Mouse (Mus musculus) hindbrain, embryonic 11.5 days (tissue): ENCODE data around the gene Rdh7. TPM values are rescaled to one million over a fixed set of nuclear protein-coding genes. Genes with fewer than 3 reads are reported as not detected.

Experiments used
- ATAC-seq: fragments of 200-750 bp; cut with Nextera tagmentation; 2 replicates; pipeline ENCODE4 v1.8.0; 2017; ENCODE audit warnings: mild to moderate bottlenecking, moderate TSS enrichment, moderate library complexity; ENCODE audit not compliant: low FRiP score
- DNase-seq: peaks from one replicate; pipeline ENCODE4 v3.0.0-alpha.2; 2015; ENCODE audit warnings: low spot score
- H3K27ac ChIP-seq: fragments of 300-500 bp; sonication (generic); 2 replicates; pipeline ENCODE4 v1.5.1; 2014; ENCODE audit warnings: mild to moderate bottlenecking, low read depth, low read length
- H3K27me3 ChIP-seq: fragments of 300-500 bp; sonication (generic); 2 replicates; pipeline ENCODE4 v1.6.1; 2014; ENCODE audit warnings: mild to moderate bottlenecking, low read length, moderate library complexity, mixed read lengths; ENCODE audit not compliant: control insufficient read depth, insufficient read depth
- H3K36me3 ChIP-seq: fragments of 300-500 bp; sonication (generic); 2 replicates; pipeline ENCODE4 v1.6.1; 2014; ENCODE audit warnings: mild to moderate bottlenecking, low read length, moderate library complexity, mixed read lengths; ENCODE audit not compliant: control insufficient read depth, insufficient read depth
- H3K4me1 ChIP-seq: fragments of 300-500 bp; sonication (generic); replicated peaks from 2 replicates; pipeline ENCODE4 v1.6.1; 2014; ENCODE audit warnings: low read length, mixed read lengths; ENCODE audit not compliant: control insufficient read depth, insufficient read depth
- H3K4me2 ChIP-seq: fragments of 300-500 bp; sonication (generic); replicated peaks from 2 replicates; pipeline ENCODE4 v1.6.1; 2014; ENCODE audit warnings: mild to moderate bottlenecking, low read depth, low read length
- H3K4me3 ChIP-seq: fragments of 300-500 bp; sonication (generic); 2 replicates; pipeline ENCODE4 v1.5.1; 2014; ENCODE audit warnings: low read depth, low read length
- H3K9ac ChIP-seq: fragments of 300-500 bp; sonication (generic); 2 replicates; pipeline ENCODE4 v1.6.1; 2014; ENCODE audit warnings: low read depth, low read length
- H3K9me3 ChIP-seq: fragments of 300-500 bp; sonication (generic); 2 replicates; pipeline ENCODE4 v1.6.1; 2016; ENCODE audit warnings: low read length; ENCODE audit not compliant: control insufficient read depth
- WGBS: fragments of 180-500 bp; shearing (Covaris S2); extraction: QIAGEN DNeasy Blood & Tissue Kit; methylation state at CpG from one replicate; pipeline ENCODE4 v1.1.7; 2014; 5-methylcytosine and 5-hydroxymethylcytosine counted together
- polyA plus RNA-seq: library from polyadenylated mRNA; unstranded; fragments of >200 nt; fragmentation: Nextera tagmentation; extraction: Ambion mirVana; gene quantifications from 2 replicates; pipeline ENCODE4 v1.2.1, GENCODE M21; 2014

Gene Rdh7
- polyA plus RNA-seq, 1 experiment from 2014 or later, result not detected

GRCm38 (mm10) chr10:127879155-127879688 is 9.4 kb downstream of the Rdh7 start:
- 83% methylated on average over 3 of the region's 3 CpGs for whole genome bisulfite sequencing
- H3K9me3 ChIP-seq, result no peaks in the 10 kb centered on the region
- no peaks in the 10 kb centered on the region for H3K36me3 ChIP-seq
- H3K27me3 ChIP-seq, result no peaks in the 10 kb centered on the region
- no peak overlapping the region for H3K27ac ChIP-seq
- no peak for ATAC-seq
- DNase-seq, result no peak
- H3K9ac ChIP-seq, result no peak overlapping the region
- no peak overlapping the region for H3K4me3 ChIP-seq
- no peaks in the 10 kb centered on the region for H3K4me1 ChIP-seq
- H3K4me2 ChIP-seq, result no peak overlapping the region

DNA sequence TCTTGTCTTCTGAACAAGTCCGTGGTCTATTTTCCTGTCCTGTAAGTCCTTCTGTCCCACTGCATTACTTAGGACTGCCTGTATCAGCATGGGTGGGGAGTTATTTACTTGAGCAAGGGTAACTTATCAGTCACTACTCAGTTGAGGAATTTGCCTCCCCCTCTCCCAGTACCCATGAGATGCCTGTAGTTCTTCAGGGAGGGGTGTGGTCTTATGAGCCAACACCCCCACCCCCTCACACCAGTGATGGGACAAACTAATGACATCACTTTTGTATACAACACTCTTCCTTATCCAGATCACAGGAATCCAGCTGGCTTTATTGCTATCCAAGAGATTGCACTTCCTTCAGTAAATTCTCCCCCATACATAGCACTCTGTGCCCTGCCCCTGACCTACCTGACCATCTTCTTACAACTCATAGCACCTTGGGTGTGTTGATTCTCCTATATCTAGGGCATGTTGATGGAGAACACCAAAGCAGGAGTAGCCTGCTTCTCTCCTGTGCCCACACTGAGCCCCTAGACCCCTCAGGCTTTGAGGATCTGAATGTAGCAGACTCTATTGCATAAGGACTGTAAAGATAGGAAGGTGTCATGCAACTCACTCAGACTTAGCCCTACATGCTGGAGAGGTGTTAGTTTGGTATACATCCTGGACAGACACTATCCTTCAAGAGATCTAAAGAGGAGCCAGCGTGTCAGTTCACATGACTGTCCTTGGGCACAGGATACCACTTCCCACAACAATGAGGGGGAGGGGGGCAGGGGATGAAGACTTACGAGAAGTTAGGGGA is 10.2 kb downstream of the Rdh7 start:
- DNase-seq (no peak), ATAC-seq (no peak)
- 88% methylated on average over 3 of the region's 3 CpGs for WGBS
- Histone ChIP-seq H3K36me3 (no peaks in the 10 kb centered on the region), H3K4me3 (no peak overlapping the region), H3K27me3 (no peaks in the 10 kb centered on the region), H3K27ac (no peak overlapping the region), H3K9ac (no peak overlapping the region), H3K4me2 (no peak overlapping the region), H3K4me1 (no peaks in the 10 kb centered on the region), H3K9me3 (no peaks in the 10 kb centered on the region)

GRCm38 (mm10) chr10:127877681-127878080 is 10.9 kb downstream of the Rdh7 start:
- Histone ChIP-seq H3K9ac (no peak overlapping the region), H3K4me3 (no peak overlapping the region), H3K4me2 (no peak overlapping the region), H3K4me1 (no peaks in the 10 kb centered on the region), H3K27me3 (no peaks in the 10 kb centered on the region), H3K9me3 (no peaks in the 10 kb centered on the region), H3K27ac (no peak overlapping the region), H3K36me3 (no peaks in the 10 kb centered on the region)
- WGBS, result 63% methylated on average over 2 of the region's 2 CpGs
- no peak for ATAC-seq
- no peak for DNase-seq

GRCm38 (mm10) chr10:127872484-127872883 is 16.1 kb downstream of the Rdh7 start:
- H3K9ac ChIP-seq, result no peak overlapping the region
- no peak overlapping the region for H3K4me3 ChIP-seq
- no peak overlapping the region for H3K27ac ChIP-seq
- H3K27me3 ChIP-seq, result no peaks in the 10 kb centered on the region
- H3K36me3 ChIP-seq, result no peaks in the 10 kb centered on the region
- peaks cover 2% of the 10 kb centered on the region; the same call in 1 of the 2 replicates for H3K9me3 ChIP-seq
- peak; percentile 7 for DNase-seq
- H3K4me1 ChIP-seq, result no peaks in the 10 kb centered on the region
- H3K4me2 ChIP-seq, result no peak overlapping the region
- WGBS, result 76% methylated on average over 4 of the region's 4 CpGs
- ATAC-seq, result no peak

DNA sequence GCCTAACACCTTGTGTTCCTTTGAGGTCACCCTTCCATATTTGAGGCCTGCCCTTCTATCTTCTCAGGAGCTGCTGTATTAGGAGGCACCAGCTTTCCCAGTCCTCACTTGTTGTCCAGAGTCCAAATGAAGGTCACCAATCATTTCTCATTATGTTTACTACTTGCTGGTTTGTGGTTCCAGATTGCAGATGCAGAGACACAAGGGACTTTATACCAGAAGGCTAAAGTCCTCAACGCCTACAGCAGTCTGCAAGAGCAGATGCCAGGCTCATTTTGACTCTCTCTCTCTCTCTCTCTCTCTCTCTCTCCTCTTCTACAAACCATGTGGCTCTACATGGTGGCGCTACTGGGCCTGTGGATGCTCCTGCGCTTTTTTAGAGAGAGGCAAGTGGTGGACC is 22.4 kb downstream of the Rdh7 start, which contains the start of gene Rdh16f2:
Rdh16f2 (plus strand) TSS at position 243 of the 400 bp plus-strand sequence.
- no peak for ATAC-seq
- Histone ChIP-seq H3K9me3 (peaks cover 2% of the 10 kb centered on the region; the same call in 1 of the 2 replicates), H3K27ac (no peak within 1 kb of the TSS), H3K4me1 (no peaks in the 10 kb centered on the region), H3K4me3 (no peak within 1 kb of the TSS), H3K27me3 (no peaks in the 10 kb centered on the region), H3K4me2 (no peak within 1 kb of the TSS), H3K36me3 (no peaks in the 10 kb centered on the region), H3K9ac (no peak within 1 kb of the TSS)
- 91% methylated on average over 3 of the region's 3 CpGs for WGBS
- DNase-seq, result no peak

- ATAC-seq, result no peak
- no peak overlapping the region for H3K4me2 ChIP-seq
- H3K27ac ChIP-seq, result no peak overlapping the region
- H3K4me1 ChIP-seq, result no peaks in the 10 kb centered on the region
- H3K9ac ChIP-seq, result no peak overlapping the region
- H3K27me3 ChIP-seq, result no peaks in the 10 kb centered on the region
- H3K36me3 ChIP-seq, result no peaks in the 10 kb centered on the region
- H3K9me3 ChIP-seq, result no peaks in the 10 kb centered on the region; the same call in 1 of the 2 replicates
- no peak overlapping the region for H3K4me3 ChIP-seq
- no peak for DNase-seq
Measured at GRCm38 (mm10) chr10:127864931-127865330, 23.7 kb downstream of the Rdh7 start.

DNA sequence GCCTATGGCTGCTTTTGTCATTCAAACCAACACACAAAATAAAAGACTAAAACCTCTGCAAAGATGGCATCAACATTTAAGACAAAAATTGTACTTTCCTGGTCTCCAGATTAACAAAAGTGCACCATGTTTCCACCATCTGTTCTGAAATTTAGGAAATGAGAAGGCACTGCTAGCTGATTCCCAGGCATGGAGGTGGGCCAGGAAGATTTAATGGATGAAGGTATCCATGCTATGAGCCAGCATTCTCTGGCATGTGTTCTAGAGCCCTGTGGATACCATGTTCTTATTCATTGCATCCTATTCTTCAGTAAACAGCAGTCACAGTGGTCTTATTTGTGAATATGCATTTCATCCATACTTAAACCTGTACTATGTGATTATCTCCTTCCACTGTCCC is 32.2 kb downstream of the Rdh7 start:
- no peak for ATAC-seq

GRCm38 (mm10) chr10:127849628-127850027 is 39.0 kb downstream of the Rdh7 start, which contains the start of gene Rdh19:
Rdh19 (plus strand) TSS chr10:127849928.
- no peaks in the 10 kb centered on the region for H3K9me3 ChIP-seq
- no peak within 1 kb of the TSS for H3K9ac ChIP-seq
- no peak for ATAC-seq
- H3K27ac ChIP-seq, result no peak within 1 kb of the TSS
- no peaks in the 10 kb centered on the region for H3K27me3 ChIP-seq
- no peaks in the 10 kb centered on the region for H3K4me1 ChIP-seq
- H3K36me3 ChIP-seq, result no peaks in the 10 kb centered on the region
- no peak within 1 kb of the TSS for H3K4me2 ChIP-seq
- DNase-seq, result no peak
- 71% methylated on average over 1 of the region's 1 CpGs for WGBS
- no peak within 1 kb of the TSS for H3K4me3 ChIP-seq

More for the DNA sequence above, 32.2 kb downstream of the Rdh7 start:
- H3K4me1 ChIP-seq, result no peaks in the 10 kb centered on the region
- H3K27ac ChIP-seq, result no peak overlapping the region
- H3K27me3 ChIP-seq, result no peaks in the 10 kb centered on the region
- no peaks in the 10 kb centered on the region for H3K36me3 ChIP-seq
- no peak overlapping the region for H3K4me2 ChIP-seq
- H3K9me3 ChIP-seq, result no peaks in the 10 kb centered on the region
- no peak overlapping the region for H3K4me3 ChIP-seq
- no peak for DNase-seq
- H3K9ac ChIP-seq, result no peak overlapping the region

DNA sequence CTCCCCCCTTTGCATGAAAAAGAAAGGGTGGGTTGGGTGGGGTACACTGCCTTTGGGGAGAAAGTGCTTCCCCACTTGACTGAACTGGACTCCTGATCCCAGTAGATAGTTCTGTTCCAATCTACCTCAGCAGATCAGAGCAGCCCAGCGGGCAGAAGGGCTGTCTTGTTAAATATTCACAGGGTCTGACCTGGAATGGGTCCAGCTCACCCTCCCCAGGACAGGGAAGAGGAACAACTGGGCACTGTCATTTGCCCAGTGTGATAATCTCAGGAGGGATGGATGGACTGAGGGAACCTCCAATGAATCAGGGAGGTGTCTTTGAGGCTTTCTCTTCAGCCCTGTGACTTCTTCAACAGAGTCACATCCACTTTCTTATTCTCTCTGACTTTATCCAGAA is 40.5 kb downstream of the Rdh7 start:
- H3K27ac ChIP-seq, result no peak overlapping the region
- H3K9ac ChIP-seq, result no peak overlapping the region
- H3K27me3 ChIP-seq, result no peaks in the 10 kb centered on the region
- no peak overlapping the region for H3K4me3 ChIP-seq
- no peaks in the 10 kb centered on the region for H3K36me3 ChIP-seq
- no peaks in the 10 kb centered on the region for H3K4me1 ChIP-seq
- no peak for ATAC-seq
- no peaks in the 10 kb centered on the region for H3K9me3 ChIP-seq
- H3K4me2 ChIP-seq, result no peak overlapping the region
- no peak for DNase-seq
- 74% methylated on average over 1 of the region's 1 CpGs for WGBS
